Mouse (Mus musculus): ENCODE results near the gene Palm3. TPM values are rescaled to one million over a fixed set of nuclear protein-coding genes. Genes with fewer than 3 reads are reported as not detected.

Palm3 gene
- polyA plus RNA-seq, 1 experiment, result 7.9 TPM

GRCm38 (mm10) chr8:84012499-84013165 is 8.6 kb upstream of the Palm3 start:
- Histone ChIP-seq H3K27me3 (replicated peaks; ENCODE audit: control insufficient read depth, insufficient read depth, low read length) (no peaks in the 10 kb centered on the region), H3K27ac (ENCODE audit: insufficient read depth, low read depth, low read length) (0 out of 2 replicates have a peak overlapping the region, but pooled peaks have one; percentile 18), H3K36me3 (ENCODE audit: control insufficient read depth, insufficient read depth, low read length) (no peaks in the 10 kb centered on the region), H3K4me1 (ENCODE audit: control insufficient read depth, insufficient read depth, low read length) (peaks cover 6% of the 10 kb centered on the region), H3K4me3 (ENCODE audit: insufficient read depth, low read depth, low read length) (peak overlapping the region; percentile 39)
- TF ChIP-seq CTCF (conservative IDR thresholded peaks at IDR 0.05; ENCODE audit: insufficient read depth, insufficient read length, low read depth, low read length), result no peak
- TF ChIP-seq POLR2A (IDR thresholded peaks at IDR 0.05; ENCODE audit: low read depth, low read length), result no peak
- DNase-seq, result peak; percentile 78
- 15% methylated on average over 35 of the region's 35 CpGs for WGBS

GRCm38 (mm10) chr8:84015833-84016232 is 5.4 kb upstream of the Palm3 start:
- Histone ChIP-seq H3K4me3 (ENCODE audit: insufficient read depth, low read depth, low read length) (no peak overlapping the region), H3K27ac (ENCODE audit: insufficient read depth, low read depth, low read length) (no peak overlapping the region), H3K36me3 (ENCODE audit: control insufficient read depth, insufficient read depth, low read length) (no peaks in the 10 kb centered on the region), H3K27me3 (replicated peaks; ENCODE audit: control insufficient read depth, insufficient read depth, low read length) (no peaks in the 10 kb centered on the region), H3K4me1 (ENCODE audit: control insufficient read depth, insufficient read depth, low read length) (peaks cover 6% of the 10 kb centered on the region; the same call in 1 of the 2 replicates)
- WGBS, result 97% methylated on average over 5 of the region's 5 CpGs
- TF ChIP-seq CTCF (conservative IDR thresholded peaks at IDR 0.05; ENCODE audit: insufficient read depth, insufficient read length, low read depth, low read length) (no peak), POLR2A (IDR thresholded peaks at IDR 0.05; ENCODE audit: low read depth, low read length) (no peak)
- no peak for DNase-seq

DNA sequence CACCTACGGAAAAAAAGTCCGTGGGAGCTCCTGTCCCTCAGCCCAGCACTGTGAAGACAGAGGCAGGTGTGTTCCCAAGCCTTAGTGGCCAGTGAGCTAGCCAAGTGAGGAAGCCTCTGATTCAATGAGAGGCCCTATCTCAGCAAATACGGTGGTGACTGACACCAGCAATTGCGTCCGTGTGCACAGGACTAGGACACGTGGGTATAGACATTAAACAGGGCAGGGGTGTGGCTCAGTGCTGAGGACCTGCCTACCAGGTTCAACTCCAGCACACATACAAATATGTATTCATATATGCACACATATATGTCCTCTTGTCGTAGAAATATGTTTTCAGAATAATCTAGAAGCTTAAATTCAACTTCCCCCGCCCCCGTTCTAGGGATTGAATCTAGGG is 1.5 kb upstream of the Palm3 start:
- no peaks in the 10 kb centered on the region for H3K36me3 ChIP-seq (ENCODE audit: control insufficient read depth, insufficient read depth, low read length)
- 78% methylated on average over 9 of the region's 9 CpGs for WGBS
- no peaks in the 10 kb centered on the region for H3K27me3 ChIP-seq (replicated peaks; ENCODE audit: control insufficient read depth, insufficient read depth, low read length)
- no peak overlapping the region for H3K4me3 ChIP-seq (ENCODE audit: insufficient read depth, low read depth, low read length)
- H3K4me1 ChIP-seq (ENCODE audit: control insufficient read depth, insufficient read depth, low read length), result peaks cover 31% of the 10 kb centered on the region
- DNase-seq, result no peak
- H3K27ac ChIP-seq (ENCODE audit: insufficient read depth, low read depth, low read length), result no peak overlapping the region
- no peak for TF ChIP-seq CTCF (conservative IDR thresholded peaks at IDR 0.05; ENCODE audit: insufficient read depth, insufficient read length, low read depth, low read length)
- no peak for TF ChIP-seq POLR2A (IDR thresholded peaks at IDR 0.05; ENCODE audit: low read depth, low read length)

- H3K4me1 ChIP-seq (ENCODE audit: control insufficient read depth, insufficient read depth, low read length), result peaks cover 31% of the 10 kb centered on the region
- no peaks in the 10 kb centered on the region for H3K36me3 ChIP-seq (ENCODE audit: control insufficient read depth, insufficient read depth, low read length)
- no peak for TF ChIP-seq POLR2A (IDR thresholded peaks at IDR 0.05; ENCODE audit: low read depth, low read length)
- no peak for TF ChIP-seq CTCF (conservative IDR thresholded peaks at IDR 0.05; ENCODE audit: insufficient read depth, insufficient read length, low read depth, low read length)
- peak overlapping the region; percentile 11; the same call in 1 of the 2 replicates for H3K4me3 ChIP-seq (ENCODE audit: insufficient read depth, low read depth, low read length)
- H3K27ac ChIP-seq (ENCODE audit: insufficient read depth, low read depth, low read length), result peak overlapping the region; percentile 4; the same call in 1 of the 2 replicates
- 32% methylated on average over 12 of the region's 12 CpGs for WGBS
- peak; percentile 54 for DNase-seq
- H3K27me3 ChIP-seq (replicated peaks; ENCODE audit: control insufficient read depth, insufficient read depth, low read length), result no peaks in the 10 kb centered on the region
Measured at GRCm38 (mm10) chr8:84021569-84021968, 298 bp downstream of the Palm3 start.

DNA sequence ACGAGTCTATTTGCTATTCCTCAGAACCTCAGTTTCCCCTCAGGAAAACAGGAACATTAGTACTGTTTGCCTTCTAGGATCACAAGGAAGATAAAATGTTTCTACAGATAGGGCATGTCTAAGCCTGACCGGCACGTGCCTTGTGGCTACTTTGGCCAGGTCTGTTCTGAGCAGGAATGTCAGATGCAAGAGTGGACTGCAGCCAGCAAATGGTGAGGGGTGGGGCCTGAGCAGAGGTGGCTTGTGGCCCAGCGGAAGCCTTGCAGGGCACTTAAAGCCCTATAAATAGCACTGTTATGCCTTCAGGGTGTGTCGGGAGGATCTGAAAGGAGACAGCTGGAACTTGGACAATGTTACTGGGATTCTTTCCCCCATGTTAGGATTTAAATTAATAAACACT is 1.8 kb downstream of the Palm3 start:
- WGBS, result 2% methylated on average over 5 of the region's 5 CpGs
- Histone ChIP-seq H3K27me3 (replicated peaks; ENCODE audit: control insufficient read depth, insufficient read depth, low read length) (no peaks in the 10 kb centered on the region), H3K27ac (ENCODE audit: insufficient read depth, low read depth, low read length) (peak overlapping the region; percentile 58; the same call in 1 of the 2 replicates), H3K4me3 (ENCODE audit: insufficient read depth, low read depth, low read length) (no peak overlapping the region), H3K36me3 (ENCODE audit: control insufficient read depth, insufficient read depth, low read length) (no peaks in the 10 kb centered on the region), H3K4me1 (ENCODE audit: control insufficient read depth, insufficient read depth, low read length) (peaks cover 31% of the 10 kb centered on the region)
- peak; percentile 94 for DNase-seq
- TF ChIP-seq CTCF (conservative IDR thresholded peaks at IDR 0.05; ENCODE audit: insufficient read depth, insufficient read length, low read depth, low read length) (no peak), POLR2A (IDR thresholded peaks at IDR 0.05; ENCODE audit: low read depth, low read length) (no peak)

GRCm38 (mm10) chr8:84023631-84024030 is 2.4 kb downstream of the Palm3 start:
- H3K27me3 ChIP-seq (replicated peaks; ENCODE audit: control insufficient read depth, insufficient read depth, low read length), result no peaks in the 10 kb centered on the region
- WGBS, result 41% methylated on average over 1 of the region's 1 CpGs
- TF ChIP-seq POLR2A (IDR thresholded peaks at IDR 0.05; ENCODE audit: low read depth, low read length) (no peak), CTCF (conservative IDR thresholded peaks at IDR 0.05; ENCODE audit: insufficient read depth, insufficient read length, low read depth, low read length) (no peak)
- H3K36me3 ChIP-seq (ENCODE audit: control insufficient read depth, insufficient read depth, low read length), result no peaks in the 10 kb centered on the region
- peak overlapping the region; percentile 33 for H3K27ac ChIP-seq (ENCODE audit: insufficient read depth, low read depth, low read length)
- peaks cover 31% of the 10 kb centered on the region for H3K4me1 ChIP-seq (ENCODE audit: control insufficient read depth, insufficient read depth, low read length)
- DNase-seq, result peak; percentile 94
- no peak overlapping the region for H3K4me3 ChIP-seq (ENCODE audit: insufficient read depth, low read depth, low read length)

DNA sequence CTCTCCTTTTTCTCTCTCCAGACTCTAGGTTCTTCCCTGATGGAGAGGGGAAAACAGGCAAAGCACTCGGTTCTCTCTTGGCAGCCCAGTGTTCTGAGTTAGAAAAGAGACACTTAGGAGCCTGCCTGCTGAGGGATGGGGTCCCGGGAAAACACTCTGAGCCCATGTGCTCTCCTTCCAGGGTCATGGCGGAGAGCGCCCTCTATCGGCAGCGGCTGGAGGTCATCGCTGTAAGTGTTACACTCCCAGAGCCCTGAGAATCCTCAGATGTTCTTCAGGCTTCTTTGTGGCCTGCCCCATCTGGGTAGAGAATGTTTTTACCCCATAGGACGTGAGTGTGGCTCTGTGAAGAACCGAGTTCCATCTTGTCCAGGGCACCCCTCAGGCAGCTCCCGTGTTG is 2.9 kb downstream of the Palm3 start:
- H3K36me3 ChIP-seq (ENCODE audit: control insufficient read depth, insufficient read depth, low read length), result no peaks in the 10 kb centered on the region
- peak; percentile 77 for DNase-seq
- WGBS, result 25% methylated on average over 10 of the region's 10 CpGs
- H3K4me3 ChIP-seq (ENCODE audit: insufficient read depth, low read depth, low read length), result no peak overlapping the region
- peak overlapping the region; percentile 33; the same call in 1 of the 2 replicates for H3K27ac ChIP-seq (ENCODE audit: insufficient read depth, low read depth, low read length)
- peaks cover 31% of the 10 kb centered on the region for H3K4me1 ChIP-seq (ENCODE audit: control insufficient read depth, insufficient read depth, low read length)
- no peaks in the 10 kb centered on the region for H3K27me3 ChIP-seq (replicated peaks; ENCODE audit: control insufficient read depth, insufficient read depth, low read length)
- TF ChIP-seq CTCF (conservative IDR thresholded peaks at IDR 0.05; ENCODE audit: insufficient read depth, insufficient read length, low read depth, low read length), result peak; percentile 81
- TF ChIP-seq POLR2A (IDR thresholded peaks at IDR 0.05; ENCODE audit: low read depth, low read length), result no peak

All from kidney, adult 2 months (tissue).